Mouse (Mus musculus) megakaryocyte, embryonic 14.5 days (primary cell): ENCODE data around the gene Zfp986.
"Not testable (repeated sequence)": the region's sequence is repeated elsewhere in the genome, so short reads cannot be mapped to it uniquely, and the experiment has no call there.

Source experiments
- FLI1 ChIP-seq: IDR thresholded peaks from 2 replicates; pipeline ENCODE4 v1.6.1; 2012; ENCODE audit warnings: low read length, inconsistent platforms, mixed read lengths
- GATA1 ChIP-seq: IDR thresholded peaks from 3 replicates; pipeline ENCODE4 v1.6.1; 2012; ENCODE audit warnings: mixed read lengths, low read length, inconsistent platforms, borderline replicate concordance

GRCm38 (mm10) chr4:145831328-145832062, 37.1 kb upstream of the Zfp986 start:
- TF ChIP-seq GATA1, FLI1: not testable (repeated sequence)
